Mouse (Mus musculus) heart, postnatal 0 days (tissue): Measurements from ENCODE around the gene Pidd1. TPM values are rescaled to one million over a fixed set of nuclear protein-coding genes. Genes with fewer than 3 reads are reported as not detected.
A peak's percentile ranks its signal among the peaks of the same experiment; 100 is the strongest.

Source experiments
- ATAC-seq: fragments of 200-750 bp; cut with Nextera tagmentation; 2 replicates; pipeline ENCODE4 v1.8.0; 2017; ENCODE audit warnings: low read depth, moderate number of reproducible peaks, moderate library complexity; ENCODE audit not compliant: insufficient read depth
- DNase-seq: peaks from one replicate; pipeline ENCODE4 v3.0.0-alpha.2; 2016; ENCODE audit warnings: low spot score
- H3K27ac ChIP-seq: fragments of 300-500 bp; sonication (generic); 2 replicates; pipeline ENCODE4 v1.5.1; 2014; ENCODE audit warnings: low read depth, mild to moderate bottlenecking
- H3K27me3 ChIP-seq: fragments of 300-500 bp; sonication (generic); 2 replicates; pipeline ENCODE4 v1.6.1; 2014; ENCODE audit warnings: low read length, mixed read lengths; ENCODE audit not compliant: control insufficient read depth, insufficient read depth
- H3K36me3 ChIP-seq: fragments of 300-500 bp; sonication (generic); replicated peaks from 2 replicates; pipeline ENCODE4 v1.6.1; 2014; ENCODE audit warnings: low read length, mixed read lengths; ENCODE audit not compliant: control insufficient read depth, insufficient read depth
- H3K4me1 ChIP-seq: fragments of 300-500 bp; sonication (generic); 2 replicates; pipeline ENCODE4 v1.6.1; 2014; ENCODE audit warnings: antibody characterized with exemption; ENCODE audit not compliant: control insufficient read depth, insufficient read depth
- H3K4me2 ChIP-seq: fragments of 300-500 bp; sonication (generic); 2 replicates; pipeline ENCODE4 v1.6.1; 2014; ENCODE audit warnings: low read depth, mild to moderate bottlenecking, low read length, moderate library complexity
- H3K4me3 ChIP-seq: fragments of 300-500 bp; sonication (generic); 2 replicates; pipeline ENCODE4 v1.5.1; 2014; ENCODE audit warnings: low read depth, low read length
- H3K9ac ChIP-seq: fragments of 300-500 bp; sonication (generic); replicated peaks from 2 replicates; pipeline ENCODE4 v1.6.1; 2014; ENCODE audit warnings: low read depth, low read length, mixed read lengths
- H3K9me3 ChIP-seq: fragments of 300-500 bp; sonication (generic); replicated peaks from 2 replicates; pipeline ENCODE4 v1.6.1; 2016; ENCODE audit warnings: low read length; ENCODE audit not compliant: control insufficient read depth
- CTCF ChIP-seq: IDR thresholded peaks from 2 replicates; pipeline ENCODE4 v1.5.1; 2016; ENCODE audit warnings: antibody characterized with exemption, control low read depth, low read depth
- EP300 ChIP-seq: IDR thresholded peaks from 2 replicates; pipeline ENCODE4 v1.6.1; 2016; ENCODE audit warnings: antibody characterized with exemption, low read depth
- WGBS: fragments of 180-500 bp; shearing (Covaris S2); extraction: QIAGEN DNeasy Blood & Tissue Kit; methylation state at CpG from one replicate; pipeline ENCODE4 v1.1.7; 2014; 5-methylcytosine and 5-hydroxymethylcytosine counted together
- polyA plus RNA-seq: library from polyadenylated mRNA; unstranded; fragments of >200 nt; fragmentation: Nextera tagmentation; extraction: Ambion mirVana; gene quantifications from 2 replicates; pipeline ENCODE4 v1.2.1, GENCODE M21; 2015
- total RNA-seq: library from RNA; depleted of rRNA; stranded (reverse); fragments of >200 nt; gene quantifications from 2 replicates; pipeline ENCODE4 v1.2.3, GENCODE M21; 2014; ENCODE audit warnings: low replicate concordance

Gene Pidd1
- total and polyA plus RNA-seq, 2 experiments from 2014 or later, result 0.15 to 1.7 TPM

DNA sequence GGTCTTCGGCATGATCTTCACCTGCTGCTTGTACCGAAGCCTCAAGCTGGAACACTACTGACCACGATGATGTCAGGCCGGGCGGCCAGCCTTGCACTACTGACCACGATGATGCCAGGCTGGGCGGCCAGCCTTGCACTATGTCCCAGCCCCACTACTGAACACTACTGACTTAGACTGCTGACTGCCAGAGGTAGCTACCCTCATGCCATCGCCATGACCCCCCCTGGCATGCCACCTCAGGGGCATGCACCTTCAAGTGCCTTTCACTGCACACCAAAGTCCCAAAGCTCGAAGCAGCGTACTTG lies 26.8 kb upstream of the Pidd1 start:
- Histone ChIP-seq H3K4me3 (no peak overlapping the region), H3K36me3 (peaks cover 32% of the 10 kb centered on the region), H3K4me1 (peaks cover 33% of the 10 kb centered on the region), H3K4me2 (no peak overlapping the region), H3K9me3 (no peaks in the 10 kb centered on the region), H3K9ac (no peak overlapping the region), H3K27ac (peak overlapping the region; percentile 97; the same call in 1 of the 2 replicates), H3K27me3 (no peaks in the 10 kb centered on the region)
- WGBS, result 91% methylated on average over 10 of the region's 10 CpGs
- TF ChIP-seq EP300, result no peak
- no peak for TF ChIP-seq CTCF
- DNase-seq, result no peak
- no peak for ATAC-seq

DNA sequence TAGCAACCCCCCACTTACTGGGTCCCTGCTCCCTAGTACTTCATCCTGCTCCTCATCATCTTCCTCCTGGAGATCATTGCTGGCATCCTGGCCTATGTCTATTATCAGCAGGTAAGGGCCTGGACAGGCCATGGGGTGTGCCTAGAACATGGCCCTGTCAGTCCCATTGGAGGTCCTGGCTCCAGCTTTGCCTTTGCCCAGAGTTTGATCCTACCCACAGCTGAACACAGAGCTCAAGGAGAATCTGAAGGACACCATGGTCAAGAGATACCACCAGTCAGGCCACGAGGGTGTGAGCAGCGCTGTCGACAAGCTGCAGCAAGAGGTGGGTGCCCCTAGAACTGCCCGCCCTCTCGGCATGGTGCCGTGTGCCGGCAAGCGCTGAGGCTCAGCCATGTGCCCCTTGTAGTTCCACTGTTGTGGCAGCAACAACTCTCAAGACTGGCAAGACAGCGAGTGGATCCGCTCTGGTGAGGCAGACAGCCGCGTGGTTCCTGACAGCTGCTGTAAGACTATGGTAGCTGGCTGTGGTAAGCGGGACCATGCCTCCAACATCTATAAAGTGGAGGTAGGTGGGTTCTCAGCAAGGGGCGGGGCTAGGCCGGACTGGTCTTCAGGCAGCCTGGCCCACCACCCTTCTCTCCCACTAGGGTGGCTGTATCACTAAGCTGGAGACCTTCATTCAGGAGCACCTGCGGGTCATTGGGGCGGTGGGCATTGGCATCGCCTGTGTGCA lies 26.2 kb upstream of the Pidd1 start:
- DNase-seq (no peak), ATAC-seq (no peak)
- H3K27ac ChIP-seq, result peak overlapping the region; percentile 97
- no peak overlapping the region for H3K9ac ChIP-seq
- no peak overlapping the region for H3K4me2 ChIP-seq
- H3K36me3 ChIP-seq, result peaks cover 32% of the 10 kb centered on the region
- H3K27me3 ChIP-seq, result no peaks in the 10 kb centered on the region
- WGBS, result 76% methylated on average over 18 of the region's 18 CpGs
- peaks cover 32% of the 10 kb centered on the region for H3K4me1 ChIP-seq
- TF ChIP-seq EP300, result no peak
- no peak for TF ChIP-seq CTCF
- no peaks in the 10 kb centered on the region for H3K9me3 ChIP-seq
- H3K4me3 ChIP-seq, result no peak overlapping the region

DNA sequence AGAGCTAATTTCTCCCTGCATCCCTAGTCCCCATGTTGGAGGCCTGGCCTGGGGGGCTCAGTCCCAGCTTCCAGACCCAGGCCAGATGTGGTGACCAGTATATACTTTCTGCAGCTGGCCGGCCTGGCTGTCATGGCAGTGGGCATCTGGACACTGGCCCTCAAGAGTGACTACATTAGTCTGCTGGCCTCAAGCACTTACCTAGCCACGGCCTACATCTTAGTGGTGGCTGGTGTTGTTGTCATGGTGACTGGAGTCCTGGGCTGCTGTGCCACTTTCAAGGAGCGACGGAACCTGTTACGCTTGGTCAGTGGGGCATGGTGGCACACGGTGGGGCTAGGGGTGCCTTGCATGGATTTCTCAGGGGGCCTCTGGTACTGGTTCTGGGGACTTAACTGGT lies 25.5 kb upstream of the Pidd1 start:
- H3K36me3 ChIP-seq, result peaks cover 32% of the 10 kb centered on the region
- no peak for DNase-seq
- H3K4me1 ChIP-seq, result peaks cover 30% of the 10 kb centered on the region

DNA sequence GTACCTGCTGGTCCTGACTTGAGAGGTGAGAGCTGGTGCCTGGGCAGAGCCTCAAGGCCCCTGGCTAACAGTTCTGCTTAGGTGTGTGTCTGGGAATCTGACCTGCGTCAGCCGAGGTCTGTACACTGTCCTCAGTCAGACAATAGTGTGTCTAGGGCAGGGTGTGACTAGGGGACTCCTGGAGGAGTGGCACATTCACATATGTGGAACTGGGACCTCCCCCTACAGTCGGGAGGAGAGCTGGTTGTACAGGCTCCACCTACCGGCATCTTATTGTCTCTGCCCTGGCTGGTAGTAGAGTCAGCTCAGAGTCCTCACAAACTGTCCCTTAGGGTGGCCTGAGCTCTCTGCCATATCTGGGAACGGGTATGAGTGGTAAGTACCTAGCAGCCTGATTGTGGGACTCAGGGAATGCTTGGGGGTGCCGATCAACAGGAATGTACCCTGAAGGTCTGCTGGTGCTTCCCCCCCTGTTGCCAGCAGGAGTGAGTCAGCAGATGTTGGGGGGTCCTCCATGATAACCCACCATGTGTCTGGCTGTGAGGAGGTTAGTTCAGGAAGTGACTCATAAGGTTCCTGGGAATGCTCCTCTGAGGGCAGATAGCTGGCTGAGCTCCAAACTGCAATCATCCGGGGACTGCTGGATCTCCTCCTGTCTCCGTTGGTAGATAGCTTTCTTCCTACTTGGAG lies 24.8 kb upstream of the Pidd1 start:
- DNase-seq (peak; percentile 93), ATAC-seq (peak; percentile 70)
- 0% methylated on average over 8 of the region's 8 CpGs for WGBS
- TF ChIP-seq EP300 (no peak), CTCF (peak; percentile 56)
- Histone ChIP-seq H3K27me3 (peaks cover 11% of the 10 kb centered on the region; the same call in 1 of the 2 replicates), H3K4me3 (peak overlapping the region; percentile 63), H3K27ac (peak overlapping the region; percentile 97), H3K36me3 (peaks cover 32% of the 10 kb centered on the region), H3K9me3 (no peaks in the 10 kb centered on the region), H3K4me2 (peak overlapping the region; percentile 66), H3K4me1 (peaks cover 23% of the 10 kb centered on the region), H3K9ac (peak overlapping the region; percentile 71)

More for the DNA sequence above, 25.5 kb upstream of the Pidd1 start:
- Histone ChIP-seq H3K4me3 (peak overlapping the region; percentile 63; the same call in 1 of the 2 replicates), H3K27ac (peak overlapping the region; percentile 97), H3K4me2 (peak overlapping the region; percentile 66), H3K9ac (peak overlapping the region; percentile 71; the same call in 1 of the 2 replicates), H3K27me3 (peaks cover 4% of the 10 kb centered on the region; the same call in 1 of the 2 replicates), H3K9me3 (no peaks in the 10 kb centered on the region)
- no peak for TF ChIP-seq CTCF
- TF ChIP-seq EP300, result no peak
- ATAC-seq, result no peak
- 73% methylated on average over 6 of the region's 6 CpGs for WGBS

DNA sequence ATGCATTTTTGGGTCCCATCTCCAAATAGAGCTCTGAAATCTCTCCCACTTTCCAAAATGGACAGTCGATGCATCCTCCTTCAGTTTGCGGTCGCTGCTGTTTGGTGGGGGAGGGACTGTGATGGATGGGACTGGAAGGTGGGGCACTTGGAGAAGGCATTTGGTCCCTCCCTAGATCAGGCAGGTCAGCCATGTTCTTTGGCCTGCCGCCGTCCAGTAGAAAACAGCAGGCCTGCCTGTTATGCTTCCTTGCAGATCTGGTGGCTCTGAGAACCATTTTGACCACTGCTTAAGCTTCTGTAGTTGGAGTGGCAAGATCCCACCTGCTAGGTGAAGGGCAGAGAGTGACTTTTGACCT lies 24.3 kb upstream of the Pidd1 start:
- peak overlapping the region; percentile 63 for H3K4me3 ChIP-seq
- H3K9ac ChIP-seq, result peak overlapping the region; percentile 71
- peaks cover 32% of the 10 kb centered on the region for H3K36me3 ChIP-seq
- DNase-seq (no peak), ATAC-seq (peak; percentile 24)
- peaks cover 23% of the 10 kb centered on the region for H3K4me1 ChIP-seq
- peak overlapping the region; percentile 66 for H3K4me2 ChIP-seq
- H3K9me3 ChIP-seq, result no peaks in the 10 kb centered on the region
- H3K27ac ChIP-seq, result peak overlapping the region; percentile 97
- TF ChIP-seq CTCF (no peak), EP300 (no peak)
- H3K27me3 ChIP-seq, result peaks cover 16% of the 10 kb centered on the region; the same call in 1 of the 2 replicates
- WGBS, result 10% methylated on average over 5 of the region's 5 CpGs
